Mouse (Mus musculus): ENCODE measurements around the gene A030003K21Rik. TPM values are rescaled to one million over a fixed set of nuclear protein-coding genes. Genes with fewer than 3 reads are reported as not detected.

A030003K21Rik gene
- polyA plus RNA-seq, 1 experiment from 2014 or later, result not detected

- no peak for ATAC-seq (ENCODE audit: low FRiP score, low read depth)
- H3K9me3 ChIP-seq, result no peaks in the 10 kb centered on the region
- H3K4me2 ChIP-seq (replicated peaks), result no peak overlapping the region
- H3K9ac ChIP-seq, result no peak overlapping the region
- no peaks in the 10 kb centered on the region for H3K4me1 ChIP-seq
- H3K36me3 ChIP-seq, result peaks cover 28% of the 10 kb centered on the region
- H3K4me3 ChIP-seq, result no peak overlapping the region
- no peak overlapping the region for H3K27ac ChIP-seq
- WGBS, result 96% methylated on average over 1 of the region's 1 CpGs
- no peaks in the 10 kb centered on the region for H3K27me3 ChIP-seq (replicated peaks)
Observed at GRCm38 (mm10) chr1:82900567-82900966, 42.6 kb downstream of the A030003K21Rik start.

GRCm38 (mm10) chr1:82893269-82893668, 49.9 kb downstream of the A030003K21Rik start:
- H3K9me3 ChIP-seq, result no peaks in the 10 kb centered on the region
- no peak overlapping the region for H3K27ac ChIP-seq
- H3K4me1 ChIP-seq, result no peaks in the 10 kb centered on the region
- peaks cover 26% of the 10 kb centered on the region for H3K36me3 ChIP-seq
- no peak overlapping the region for H3K4me2 ChIP-seq (replicated peaks)
- ATAC-seq (ENCODE audit: low FRiP score, low read depth), result no peak
- 96% methylated on average over 7 of the region's 7 CpGs for WGBS
- no peak overlapping the region for H3K9ac ChIP-seq
- no peak overlapping the region for H3K4me3 ChIP-seq
- no peaks in the 10 kb centered on the region for H3K27me3 ChIP-seq (replicated peaks)

Other genes starting within 250 kb of the A030003K21Rik start
- 272 and 294 TPM in 2 replicates for gene Mff, start 218.5 kb downstream of the A030003K21Rik start, polyA plus RNA-seq (2016; fragmentation: Nextera tagmentation; extraction: Ambion mirVana)
- gene Tm4sf20, start 174.9 kb downstream of the A030003K21Rik start, polyA plus RNA-seq (2016; fragmentation: Nextera tagmentation; extraction: Ambion mirVana), result 0.22 TPM in 1 of 2 replicates, not detected in the other
- not detected in 2 replicates for gene Gm47791, start 172.1 kb downstream of the A030003K21Rik start, polyA plus RNA-seq (2016; fragmentation: Nextera tagmentation; extraction: Ambion mirVana)
- 44.7 and 54.5 TPM in 2 replicates for gene Agfg1, start 103.9 kb downstream of the A030003K21Rik start, polyA plus RNA-seq (2016; fragmentation: Nextera tagmentation; extraction: Ambion mirVana)
- gene A030005L19Rik, start 30.1 kb downstream of the A030003K21Rik start, polyA plus RNA-seq (2016; fragmentation: Nextera tagmentation; extraction: Ambion mirVana), result 0.33 and 0.43 TPM in 2 replicates
- not detected in 2 replicates for gene A030014E15Rik, start 18.5 kb downstream of the A030003K21Rik start, polyA plus RNA-seq (2016; fragmentation: Nextera tagmentation; extraction: Ambion mirVana)
- not detected in 2 replicates for gene Gm6217, start 12.0 kb downstream of the A030003K21Rik start, polyA plus RNA-seq (2016; fragmentation: Nextera tagmentation; extraction: Ambion mirVana)
- not detected in 2 replicates for gene Gm7544, start 12.6 kb upstream of the A030003K21Rik start, polyA plus RNA-seq (2016; fragmentation: Nextera tagmentation; extraction: Ambion mirVana)
- not detected in 2 replicates for gene Gm47955, start 16.9 kb upstream of the A030003K21Rik start, polyA plus RNA-seq (2016; fragmentation: Nextera tagmentation; extraction: Ambion mirVana)
- not detected in 2 replicates for gene Gm47959, start 57.2 kb upstream of the A030003K21Rik start, polyA plus RNA-seq (2016; fragmentation: Nextera tagmentation; extraction: Ambion mirVana)
- gene Slc19a3, start 95.1 kb upstream of the A030003K21Rik start, polyA plus RNA-seq (2016; fragmentation: Nextera tagmentation; extraction: Ambion mirVana), result 0.28 and 0.82 TPM in 2 replicates
- not detected in 2 replicates for gene Krtap28-10, start 99.1 kb upstream of the A030003K21Rik start, polyA plus RNA-seq (2016; fragmentation: Nextera tagmentation; extraction: Ambion mirVana)
- gene Gm47969, start 101.5 kb upstream of the A030003K21Rik start, polyA plus RNA-seq (2016; fragmentation: Nextera tagmentation; extraction: Ambion mirVana), result not detected in 2 replicates
- gene A030005K14Rik, start 116.0 kb upstream of the A030003K21Rik start, polyA plus RNA-seq (2016; fragmentation: Nextera tagmentation; extraction: Ambion mirVana), result not detected in 2 replicates
- gene Krtap28-13, start 117.5 kb upstream of the A030003K21Rik start, polyA plus RNA-seq (2016; fragmentation: Nextera tagmentation; extraction: Ambion mirVana), result not detected in 2 replicates
- not detected in 2 replicates for gene Ccl20, start 173.4 kb upstream of the A030003K21Rik start, polyA plus RNA-seq (2016; fragmentation: Nextera tagmentation; extraction: Ambion mirVana)
- gene Daw1, start 216.4 kb upstream of the A030003K21Rik start, polyA plus RNA-seq (2016; fragmentation: Nextera tagmentation; extraction: Ambion mirVana), result 0.11 TPM in 1 of 2 replicates, not detected in the other